Mouse (Mus musculus) kidney, adult 18-20 months (tissue): ENCODE data around the gene Tmem108.

Experiments used
- DNase-seq: peaks from one replicate; pipeline ENCODE4 v3.0.0; 2021

The Tmem108 gene

DNA sequence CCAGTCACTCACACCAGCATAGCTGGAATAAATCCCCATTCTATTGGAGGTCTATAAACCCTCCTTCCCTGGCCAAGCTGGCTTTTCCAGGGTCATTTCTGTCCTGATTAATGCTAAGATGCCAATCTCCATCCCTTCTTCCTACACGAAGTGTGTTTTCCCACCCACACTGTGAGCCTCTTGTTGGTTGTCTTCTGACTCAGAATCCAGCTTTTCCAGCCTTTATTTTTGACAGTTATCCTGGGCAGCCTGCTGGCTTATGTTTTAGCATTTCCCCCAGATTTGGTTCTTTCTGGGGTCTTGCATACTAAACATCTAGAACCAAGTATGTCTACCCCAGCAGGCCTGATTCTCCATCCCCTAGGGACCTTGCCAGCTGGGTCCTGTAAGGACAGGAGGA is 217.0 kb downstream of the Tmem108 start:
- no peak for DNase-seq

DNA sequence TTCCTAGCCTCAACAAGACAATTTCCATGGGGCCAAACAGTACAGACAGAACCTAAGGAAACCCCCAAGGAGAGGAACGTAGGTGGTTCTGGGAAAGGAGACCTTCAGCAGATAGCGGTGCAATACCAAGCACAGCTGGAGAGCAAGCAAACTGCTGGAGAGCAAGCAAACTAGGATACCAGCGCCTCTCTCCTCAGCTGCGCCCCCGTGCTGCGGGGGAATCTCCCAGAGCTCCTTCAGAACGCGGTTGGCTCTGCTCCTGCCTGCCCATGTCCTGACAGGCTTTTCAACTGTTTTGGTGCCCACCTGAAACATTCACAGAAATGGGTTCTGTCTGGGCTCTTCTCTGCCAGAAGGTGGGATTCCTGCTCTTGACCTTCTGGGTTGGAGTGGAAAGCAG is 221.1 kb downstream of the Tmem108 start:
- no peak for DNase-seq

DNA sequence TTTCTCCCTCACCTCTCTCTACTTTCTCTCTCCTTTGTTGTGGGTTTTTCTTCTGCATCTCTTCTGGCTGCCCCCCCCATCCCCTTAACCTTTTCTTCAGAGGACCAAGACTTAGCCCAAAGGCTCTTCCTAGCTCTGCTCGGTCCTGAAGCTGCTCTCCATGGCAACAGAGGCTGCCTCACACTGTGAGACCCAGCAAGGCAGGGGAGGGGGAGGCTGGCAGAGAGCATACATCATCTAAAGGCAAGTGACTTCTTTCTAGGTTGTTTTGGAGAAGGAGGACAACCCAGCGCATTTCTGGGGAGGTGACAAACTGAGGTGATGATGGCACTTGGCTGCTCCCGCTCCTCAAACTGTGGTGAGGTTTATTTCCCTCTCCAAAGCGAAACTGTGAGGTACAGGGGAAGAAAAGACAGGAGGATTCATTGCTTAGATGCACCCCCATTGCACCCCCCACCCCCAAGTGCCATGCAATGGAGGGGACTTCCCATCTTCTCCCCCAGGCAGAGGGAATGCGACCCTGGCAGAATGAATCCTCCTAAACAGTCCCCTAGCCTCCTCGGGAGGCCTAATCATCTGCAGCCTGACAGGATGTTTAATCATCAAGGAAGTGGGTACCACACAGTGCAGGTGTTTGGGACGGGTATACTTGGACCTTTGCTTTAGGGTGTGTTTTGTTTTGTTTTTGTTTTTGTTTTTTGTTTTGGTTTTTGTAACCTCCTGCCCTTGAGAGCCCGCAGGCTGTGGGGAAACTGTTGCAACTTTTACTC is 223.4 kb downstream of the Tmem108 start:
- no peak for DNase-seq

DNA sequence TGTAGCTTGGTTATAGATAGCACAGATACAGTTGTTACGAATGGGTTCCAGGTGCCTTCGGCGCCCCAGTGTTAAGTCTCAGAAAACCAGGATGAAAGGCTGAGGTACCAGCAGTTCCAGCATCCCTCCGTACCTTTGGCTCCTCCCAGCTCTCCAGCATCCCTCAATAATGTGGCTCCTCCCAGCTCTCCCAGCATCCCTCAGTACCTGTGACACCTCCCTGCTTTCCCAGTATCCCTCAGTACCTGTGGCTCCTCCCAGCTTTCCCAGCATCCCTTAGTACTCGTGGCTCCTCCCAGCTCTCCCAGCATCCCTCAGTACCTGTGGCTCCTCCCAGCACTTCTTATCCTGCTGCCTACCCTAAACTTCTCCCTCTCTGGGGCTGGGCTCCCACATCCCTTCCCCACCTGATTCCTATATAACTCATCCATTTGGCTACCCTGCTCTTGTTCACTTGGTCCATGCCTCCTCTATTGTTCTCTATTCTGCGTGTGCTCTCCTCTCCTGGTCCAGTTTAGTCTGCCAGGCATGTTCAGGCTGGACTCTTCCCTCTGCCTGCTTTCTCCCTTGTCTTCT is 225.5 kb downstream of the Tmem108 start:
- DNase-seq: no peak

DNA sequence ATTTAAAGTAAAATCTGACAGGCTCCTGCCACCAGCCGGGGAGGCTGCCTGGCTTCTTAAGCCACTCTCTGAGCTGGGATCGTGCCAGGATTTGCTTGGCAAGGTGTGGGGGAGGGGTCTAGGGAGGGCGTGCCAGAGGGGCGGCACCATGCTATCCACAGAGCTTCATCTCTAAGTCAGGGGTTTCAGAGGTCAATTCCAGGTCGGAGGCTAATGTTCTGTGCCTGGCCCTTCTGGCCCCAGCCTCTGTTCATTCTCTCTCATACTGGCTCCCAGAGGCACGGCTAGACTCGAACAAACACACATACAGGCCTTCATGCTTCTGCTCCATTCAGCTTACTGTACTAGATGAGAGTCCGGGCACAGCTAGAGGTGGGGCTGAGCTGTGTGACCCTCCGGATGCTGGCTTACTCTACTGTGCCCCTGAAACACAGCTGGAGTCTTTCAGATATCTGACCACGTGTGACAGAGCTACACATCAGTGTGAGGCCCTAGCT is 236.5 kb downstream of the Tmem108 start:
- peak; percentile 13 for DNase-seq

DNA sequence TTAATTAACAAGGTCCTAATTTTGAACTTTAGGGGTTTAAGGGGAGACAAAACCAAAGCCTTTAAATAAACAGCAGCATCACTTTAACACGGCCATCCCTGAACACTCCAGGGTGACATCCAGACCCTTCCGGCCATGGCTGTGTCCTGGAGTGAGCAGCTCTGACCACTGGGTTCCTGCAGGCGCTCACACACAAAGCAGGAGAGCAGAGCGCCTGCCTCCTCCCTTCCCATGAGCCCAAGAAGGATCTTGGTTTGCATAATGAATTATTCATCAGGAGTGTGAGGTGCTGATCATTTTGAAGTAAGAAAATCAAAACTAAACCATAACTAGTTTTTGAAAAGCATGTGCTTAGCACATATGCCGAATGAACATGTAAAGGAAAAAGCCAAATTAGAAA is 237.0 kb downstream of the Tmem108 start:
- DNase-seq: no peak

DNA sequence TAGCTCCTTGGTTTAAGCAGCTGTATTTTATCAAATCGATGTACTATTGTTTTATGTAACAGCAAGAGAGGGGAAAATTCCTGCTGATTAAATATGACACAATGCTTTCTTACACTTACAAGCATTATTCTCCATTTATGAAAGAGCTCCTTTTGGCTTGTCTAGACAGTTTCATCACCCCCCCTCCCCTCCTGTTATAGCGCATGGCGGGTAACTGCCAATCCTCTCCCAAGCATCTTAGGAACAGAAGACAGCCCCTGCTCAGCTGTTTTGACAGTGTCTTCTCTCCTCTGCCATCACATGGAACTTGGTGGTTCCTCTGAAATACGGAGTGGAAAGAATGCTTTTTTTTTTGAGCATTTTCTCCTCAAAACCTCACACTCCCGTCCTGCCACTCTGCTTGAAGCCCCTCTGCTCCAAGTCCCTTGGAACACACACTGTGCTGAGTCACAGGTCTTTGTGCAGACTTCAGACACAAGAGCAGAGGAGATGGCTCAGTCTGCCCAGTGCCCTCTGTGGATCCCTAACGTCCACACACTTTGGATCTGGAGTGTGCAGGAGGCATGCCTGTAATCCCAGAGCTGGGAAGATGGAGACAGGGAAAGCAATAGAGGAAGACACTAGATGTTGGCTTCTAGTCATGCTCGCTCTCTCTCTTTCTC is 237.8 kb downstream of the Tmem108 start:
- DNase-seq: no peak

DNA sequence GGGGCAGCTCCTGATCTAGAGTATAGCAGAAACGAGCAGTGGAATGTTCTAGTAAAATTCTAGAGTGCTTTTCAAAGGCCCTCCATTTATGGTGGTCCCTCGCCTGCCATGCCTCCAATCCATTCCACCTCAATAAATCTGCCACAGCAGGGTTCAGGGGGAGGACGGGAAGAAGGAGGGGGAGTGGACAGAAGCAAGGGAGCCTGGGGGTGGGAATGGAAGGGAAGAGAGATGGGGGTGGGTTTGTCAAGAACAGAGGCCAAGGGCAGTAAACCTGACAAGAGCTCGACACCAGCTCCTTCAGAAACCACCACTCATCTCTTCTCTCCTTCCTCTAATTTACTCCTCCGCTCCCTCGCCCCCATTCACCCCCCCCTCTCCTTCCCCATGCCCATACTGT is 238.6 kb downstream of the Tmem108 start:
- no peak for DNase-seq

DNA sequence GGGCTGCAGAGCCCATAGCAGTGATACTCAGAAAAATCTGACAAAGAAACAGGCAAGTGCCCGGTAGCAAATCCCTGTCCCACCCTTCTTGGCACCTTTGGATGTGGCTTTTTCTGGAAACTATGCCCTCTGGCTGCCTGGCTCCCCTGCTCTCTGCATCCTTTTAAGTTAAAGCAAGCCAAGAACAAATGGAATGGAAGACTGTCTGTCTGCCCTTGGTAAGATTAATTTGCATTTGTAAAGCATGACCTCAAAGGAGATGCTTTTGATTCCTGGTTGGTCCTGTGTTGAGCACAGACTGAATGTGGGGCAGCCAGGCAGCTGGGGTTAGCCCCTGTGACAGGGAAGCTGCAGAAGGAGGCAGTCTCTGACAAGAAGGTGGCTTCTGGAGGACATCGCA is 247.8 kb downstream of the Tmem108 start:
- no peak for DNase-seq

DNA sequence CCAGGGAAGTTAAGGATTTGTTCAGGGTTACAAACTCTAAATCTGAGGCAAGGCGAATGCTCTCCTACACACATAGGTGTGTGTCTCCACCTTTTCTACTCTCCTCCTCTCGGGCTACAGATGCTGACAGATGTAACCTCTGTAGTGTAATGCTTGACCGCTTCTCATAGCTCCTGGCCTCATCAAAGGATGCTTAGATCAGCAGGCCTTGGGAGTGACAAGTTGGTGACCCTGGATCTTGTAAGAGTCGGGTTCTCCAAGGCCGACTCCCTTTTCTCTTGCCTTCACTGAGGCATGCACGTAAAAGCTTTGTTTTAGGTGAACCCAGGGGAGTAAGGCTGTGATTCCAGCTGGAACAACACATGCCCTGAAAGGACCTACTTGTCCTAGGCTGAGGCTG is 249.4 kb downstream of the Tmem108 start:
- no peak for DNase-seq

DNA sequence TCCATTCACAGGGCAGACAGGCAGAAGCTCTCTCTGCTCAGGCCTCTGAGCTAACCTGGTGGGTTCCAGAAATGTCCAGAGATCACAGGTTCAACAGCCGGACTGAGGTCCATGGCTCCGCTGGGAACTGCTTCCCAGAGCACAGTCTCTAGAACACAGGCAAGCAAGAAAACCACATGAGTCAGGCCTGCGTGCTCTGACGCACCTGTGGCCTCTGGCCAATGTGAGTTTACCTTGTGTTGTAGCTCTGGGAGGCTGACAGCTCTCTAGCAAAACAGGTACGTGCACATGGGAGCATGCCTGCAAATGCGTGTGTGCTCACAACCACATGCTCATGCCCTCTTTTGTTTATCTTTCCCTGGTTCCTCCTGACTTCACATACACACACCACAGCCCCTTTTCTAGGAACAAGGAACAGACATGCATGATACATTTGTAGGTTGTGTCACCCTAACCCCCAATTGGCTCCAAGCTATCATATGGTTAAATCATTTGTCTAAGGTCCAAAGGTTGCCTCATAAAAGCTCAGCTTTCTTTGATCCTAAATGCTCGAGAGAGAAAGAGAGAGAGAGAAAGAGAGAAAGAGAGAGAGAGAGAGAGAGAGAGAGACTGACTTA is 254.6 kb downstream of the Tmem108 start:
- DNase-seq: no peak

DNA sequence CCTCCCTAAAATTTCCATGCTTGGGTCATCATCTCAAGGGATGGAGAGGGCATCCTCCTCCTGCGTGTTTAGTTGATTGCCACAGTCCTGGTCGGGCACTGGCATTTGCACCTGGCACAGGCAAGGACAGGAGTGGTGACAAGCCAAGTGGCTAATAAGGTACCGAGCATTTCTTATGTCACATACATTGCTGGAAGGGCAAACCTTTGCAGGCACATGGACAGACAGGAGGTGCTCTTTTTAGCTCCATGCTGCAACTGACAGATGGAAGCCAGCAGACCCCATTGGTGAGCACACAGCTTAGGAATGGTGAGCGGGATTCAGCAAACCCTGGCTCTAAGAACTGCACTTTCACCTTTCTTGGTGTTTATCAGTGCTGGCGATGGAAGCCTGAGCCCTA is 256.6 kb downstream of the Tmem108 start:
- DNase-seq: no peak

DNA sequence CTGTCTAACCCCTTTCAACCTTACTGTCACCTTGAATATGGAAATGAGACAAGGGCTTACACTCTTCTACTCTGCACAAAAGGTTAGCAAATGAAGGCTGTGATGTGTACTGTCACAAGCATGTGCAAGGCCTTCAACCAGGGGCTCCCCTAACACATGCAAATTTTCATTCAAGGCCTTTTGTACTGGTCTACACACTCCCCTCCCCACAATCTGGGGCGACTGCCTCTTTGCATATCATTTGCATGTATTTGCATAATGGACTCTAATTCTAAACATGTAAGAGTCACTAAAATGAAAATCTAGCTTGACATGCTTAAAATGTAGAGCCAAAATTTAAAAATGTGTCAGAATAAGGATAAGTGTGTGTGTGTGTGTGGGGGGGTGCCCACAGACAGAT is 257.0 kb downstream of the Tmem108 start:
- DNase-seq: no peak

DNA sequence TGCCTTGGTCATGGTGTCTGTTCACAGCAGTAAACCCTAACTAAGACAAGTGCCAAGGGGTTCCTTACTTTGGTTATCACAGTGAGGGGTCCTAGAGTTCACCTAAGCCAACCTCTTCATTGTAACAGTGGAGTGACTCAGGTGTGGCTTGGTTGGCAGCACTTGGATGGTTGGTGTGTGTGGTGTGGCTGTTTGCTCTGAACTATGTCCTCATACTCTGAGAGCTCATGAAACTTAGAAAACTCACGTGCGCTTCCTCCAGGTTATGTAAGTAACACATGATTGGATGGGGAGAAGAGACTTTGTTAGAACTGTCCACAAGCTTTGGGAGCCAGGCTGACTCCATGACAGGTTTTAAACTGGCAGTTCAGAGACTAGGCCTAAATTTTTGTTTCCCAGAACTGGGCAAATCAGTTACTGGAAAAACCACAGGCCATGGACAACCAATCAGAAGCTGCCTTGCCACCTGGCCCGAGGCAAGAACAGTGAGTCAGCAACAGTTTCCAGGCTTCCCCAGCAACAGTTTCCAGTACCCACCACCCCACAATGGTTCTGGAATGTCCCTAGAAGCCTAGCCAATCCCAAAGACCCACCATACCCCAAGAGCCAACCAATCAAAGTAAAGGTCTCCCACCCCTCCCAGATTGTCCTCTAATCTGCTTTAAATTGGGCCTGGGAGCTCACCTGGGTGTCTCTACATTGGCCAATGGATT is 257.9 kb downstream of the Tmem108 start:
- DNase-seq: no peak

DNA sequence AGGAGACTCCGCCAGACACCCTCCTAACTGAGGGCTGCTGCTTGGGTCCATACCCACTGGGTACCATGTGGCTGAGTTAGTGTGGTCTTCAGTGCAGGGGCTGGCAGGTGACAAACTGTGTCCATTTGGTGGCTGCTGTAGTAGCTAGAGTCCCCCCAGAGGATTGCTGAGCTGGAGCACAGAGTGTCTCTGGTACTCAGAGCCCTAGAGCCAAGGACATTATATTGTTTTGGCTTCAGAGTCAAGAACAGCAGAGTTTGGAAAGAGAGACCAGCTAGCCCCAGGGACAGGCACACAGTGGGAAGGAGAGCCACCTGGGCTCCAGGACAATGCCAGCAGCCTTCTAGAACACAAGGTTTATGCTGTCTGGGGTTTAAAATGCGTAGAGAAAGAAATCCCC is 259.0 kb downstream of the Tmem108 start:
- no peak for DNase-seq

DNA sequence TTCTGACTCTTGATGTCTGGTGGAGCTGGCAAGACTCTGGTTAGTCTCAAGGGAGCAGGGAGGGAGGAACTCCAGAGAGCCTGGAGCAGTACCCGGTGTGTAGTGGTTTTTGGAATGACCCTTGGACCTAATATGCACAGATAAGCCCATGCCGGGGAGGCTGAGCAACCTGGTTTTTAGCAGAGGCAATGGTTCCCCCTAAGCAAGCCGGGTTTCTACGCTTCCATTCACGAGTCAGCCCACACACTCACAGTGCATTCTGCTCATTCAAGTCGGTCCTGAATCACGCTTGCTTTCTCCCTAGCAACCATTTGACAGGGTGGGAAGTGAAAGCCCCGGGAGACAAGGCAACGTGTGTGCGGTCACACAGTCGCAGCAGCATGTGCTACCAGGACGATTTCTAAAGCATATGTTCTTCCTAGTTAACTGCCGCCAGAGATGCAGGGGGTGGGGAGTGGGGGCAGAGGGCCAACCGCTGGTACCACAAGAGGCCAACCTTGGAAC is 259.7 kb downstream of the Tmem108 start:
- DNase-seq: no peak

DNA sequence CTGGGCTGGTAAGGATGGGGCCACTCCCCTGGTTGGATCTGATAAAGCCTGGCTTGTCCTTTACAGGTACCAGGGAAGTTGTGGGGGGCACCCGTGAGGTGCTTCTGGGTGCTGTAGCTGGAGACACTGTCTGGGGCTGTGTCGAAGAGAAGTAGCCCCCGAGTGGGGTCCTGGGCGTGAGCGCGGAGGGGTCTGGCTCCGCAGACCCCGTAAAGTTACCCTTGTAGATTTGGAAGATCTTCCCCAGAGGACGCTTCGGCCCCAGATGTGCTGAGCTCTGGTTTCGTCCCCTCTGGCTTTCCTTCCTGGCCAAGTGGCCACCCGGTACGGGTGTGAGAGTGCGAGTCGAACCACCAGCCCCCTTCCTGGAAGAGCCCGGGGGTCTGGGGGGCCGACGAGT is 262.3 kb downstream of the Tmem108 start:
- DNase-seq: no peak

DNA sequence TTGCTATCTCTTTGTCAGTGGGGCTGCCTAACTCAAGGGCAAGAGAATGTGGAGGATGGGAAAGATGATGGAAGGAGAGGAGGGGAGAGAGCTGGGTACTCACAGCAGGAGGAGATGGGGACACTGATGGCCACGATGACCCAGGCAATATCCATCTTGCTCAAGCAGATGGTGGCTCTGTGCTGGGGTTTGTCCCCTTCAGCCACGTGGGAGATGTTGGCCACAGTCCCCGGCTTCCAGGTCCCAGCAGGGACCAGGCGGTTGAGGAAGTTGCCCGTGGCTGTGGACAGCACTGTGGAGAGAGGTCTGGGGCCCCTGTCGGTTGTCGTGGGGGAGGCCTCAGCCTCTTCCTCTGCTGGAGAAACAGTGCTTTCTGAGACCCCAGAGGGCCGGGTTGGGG is 262.9 kb downstream of the Tmem108 start:
- DNase-seq: no peak

DNA sequence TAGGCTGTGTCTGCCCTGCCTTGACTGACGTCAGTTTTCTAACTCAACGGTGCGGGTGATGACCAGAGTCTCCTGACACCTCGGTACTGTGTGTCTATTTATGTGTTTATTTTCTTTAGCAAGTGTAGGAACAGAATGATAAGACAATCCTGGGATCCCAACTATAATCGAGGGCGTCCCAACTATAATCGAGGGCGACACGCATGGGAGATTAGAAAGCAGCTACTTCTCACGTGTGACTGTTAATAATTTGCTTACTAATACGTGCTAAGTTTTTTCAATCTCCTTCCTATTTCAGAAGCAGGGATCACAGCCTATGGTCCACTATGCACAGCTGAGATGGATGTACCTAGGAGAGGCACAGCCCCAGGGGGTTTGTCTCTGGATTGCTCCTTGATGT is 266.2 kb downstream of the Tmem108 start:
- peak; percentile 23 for DNase-seq

DNA sequence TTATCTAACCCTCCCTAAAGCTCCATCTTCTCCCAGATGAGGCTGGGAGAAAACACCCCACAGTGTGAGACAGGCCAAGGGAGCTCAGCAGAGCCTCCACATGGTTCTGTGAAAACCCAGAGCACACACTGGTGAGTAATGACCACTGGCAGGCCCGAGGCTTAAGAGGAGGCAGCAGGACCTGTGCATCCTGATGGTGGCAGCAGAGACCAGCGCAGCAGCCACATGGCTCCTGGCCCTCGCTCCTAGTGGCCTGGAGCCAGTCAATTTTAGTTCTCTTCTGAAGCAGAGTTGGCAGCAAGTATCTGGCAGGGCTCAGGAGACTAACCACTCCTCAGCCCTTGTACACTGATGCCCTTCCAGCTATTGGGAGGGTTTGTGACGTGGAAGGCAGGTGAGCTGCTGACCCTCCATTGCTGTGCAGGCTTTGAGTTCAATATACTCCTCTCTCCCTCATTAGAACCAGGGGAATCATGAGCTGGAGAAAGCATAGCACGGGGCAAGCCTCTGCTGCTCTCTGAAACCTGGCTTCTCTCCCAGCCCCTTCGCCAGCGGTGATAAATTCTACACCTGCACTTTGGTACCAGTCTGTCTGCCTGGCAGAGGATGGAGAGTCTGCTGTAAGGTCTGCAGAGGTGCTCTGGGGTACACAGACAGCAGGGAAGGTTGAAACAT is 267.2 kb downstream of the Tmem108 start:
- DNase-seq: peak; percentile 81

DNA sequence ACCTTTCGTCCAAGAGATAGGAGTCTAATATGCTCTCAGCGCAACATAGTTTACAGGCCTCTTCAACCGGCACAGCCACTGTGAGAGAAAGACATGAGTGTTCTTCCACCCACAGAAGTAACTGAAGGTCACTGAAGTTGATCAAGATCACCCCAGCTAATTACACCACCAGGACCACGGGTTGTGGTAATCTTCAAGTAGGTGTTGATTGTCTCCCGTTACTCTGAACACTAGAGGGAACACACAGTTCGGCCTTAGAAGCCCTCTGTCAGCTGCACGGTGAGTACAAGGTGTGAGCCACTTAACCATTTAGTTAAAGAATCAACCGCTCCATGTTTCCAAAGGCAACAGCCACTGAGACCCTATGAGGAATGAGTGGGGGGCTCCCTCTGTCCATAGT is 269.7 kb downstream of the Tmem108 start:
- no peak for DNase-seq

DNA sequence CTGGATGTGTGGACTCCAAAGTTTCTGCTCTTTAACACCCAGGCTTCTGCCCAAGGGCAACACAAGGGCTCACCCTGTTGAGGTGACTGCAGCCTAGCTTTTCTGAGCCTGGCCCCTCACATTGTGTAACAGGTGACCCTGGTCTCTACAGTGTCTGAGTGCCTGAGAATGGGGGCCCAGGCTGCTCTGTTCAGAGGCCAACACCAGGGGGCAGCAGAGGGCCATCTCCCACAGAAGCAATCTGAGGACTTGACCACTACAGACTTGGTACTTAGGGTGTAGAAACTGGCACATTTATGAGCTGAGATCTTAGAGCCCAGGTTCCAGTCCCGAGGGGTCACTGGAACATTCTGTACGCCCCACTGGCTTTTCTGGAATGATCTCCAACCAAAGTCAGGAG is 271.2 kb downstream of the Tmem108 start:
- DNase-seq: peak; percentile 86
